Mouse (Mus musculus) telencephalon, adult 2 months (tissue): ENCODE measurements at regions not wholly inside any gene's neighbourhood (a gene's known extent, or its start where the extent isn't known, plus 50 kb on each side); places are given as distances from the start of the nearest gene placed in this dataset.

ENCODE experiments used
- DNase-seq: peaks from one replicate; pipeline ENCODE4 v3.0.0-alpha.2; 2011; ENCODE audit warnings: low read depth, low spot score

DNA sequence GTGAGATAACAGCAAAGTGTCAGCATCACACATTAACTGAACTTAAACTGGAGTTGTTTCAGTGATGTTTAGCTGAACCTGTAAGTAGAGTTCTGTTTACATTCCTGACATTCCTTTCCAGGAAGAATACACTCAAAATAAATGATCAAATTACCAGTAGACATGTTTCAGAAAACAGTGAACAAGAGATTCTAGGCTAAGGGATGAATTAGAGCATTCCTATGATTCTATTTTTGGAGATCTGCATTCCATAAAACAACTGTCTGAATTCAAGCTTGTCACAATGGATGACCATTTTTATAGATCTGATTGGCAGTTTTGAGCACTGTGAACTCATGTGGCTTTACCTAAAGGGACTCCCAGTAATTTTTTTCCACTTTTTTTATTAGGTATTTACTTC is 125.0 kb upstream of the Gm765 start:
- DNase-seq: no peak

DNA sequence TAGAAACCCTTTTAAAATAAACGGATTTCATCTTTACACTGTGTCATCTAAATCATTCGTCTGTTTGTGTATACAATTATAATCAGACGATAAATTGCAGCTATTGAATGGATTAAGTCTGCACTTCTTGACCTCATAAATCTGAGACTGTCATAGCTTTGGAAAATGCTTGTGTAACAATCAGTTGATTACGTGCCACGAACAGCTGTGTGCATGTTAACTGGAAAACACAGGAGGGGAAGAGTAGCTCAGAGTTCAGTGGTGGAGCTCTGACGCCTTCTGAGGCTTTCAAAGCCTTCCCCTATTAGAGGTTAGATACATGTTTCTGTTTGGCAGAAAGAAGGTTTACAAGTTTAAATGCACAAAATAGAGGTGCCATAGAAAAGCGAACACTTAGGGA is 109.7 kb upstream of the Gm765 start:
- no peak for DNase-seq

DNA sequence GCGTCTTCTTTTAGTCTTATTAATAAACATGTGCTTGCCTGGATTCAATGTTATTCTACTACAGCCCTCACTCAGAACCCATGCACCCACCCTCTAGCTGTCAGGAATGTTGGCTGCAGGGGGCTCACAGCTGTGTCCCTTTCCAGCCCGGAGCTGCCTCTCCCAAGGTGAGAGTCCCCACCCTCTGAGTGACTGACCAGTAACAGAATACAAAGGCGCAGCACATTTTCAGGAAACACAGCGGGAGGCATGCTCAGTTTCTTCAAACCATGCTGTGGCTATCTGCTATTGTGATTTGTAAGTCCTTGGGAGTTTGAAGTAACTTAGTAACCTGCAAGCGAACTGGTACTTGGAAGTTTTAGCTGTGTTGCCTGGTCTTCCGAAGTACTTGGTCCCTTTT is 93.1 kb upstream of the Gm765 start:
- DNase-seq: no peak

DNA sequence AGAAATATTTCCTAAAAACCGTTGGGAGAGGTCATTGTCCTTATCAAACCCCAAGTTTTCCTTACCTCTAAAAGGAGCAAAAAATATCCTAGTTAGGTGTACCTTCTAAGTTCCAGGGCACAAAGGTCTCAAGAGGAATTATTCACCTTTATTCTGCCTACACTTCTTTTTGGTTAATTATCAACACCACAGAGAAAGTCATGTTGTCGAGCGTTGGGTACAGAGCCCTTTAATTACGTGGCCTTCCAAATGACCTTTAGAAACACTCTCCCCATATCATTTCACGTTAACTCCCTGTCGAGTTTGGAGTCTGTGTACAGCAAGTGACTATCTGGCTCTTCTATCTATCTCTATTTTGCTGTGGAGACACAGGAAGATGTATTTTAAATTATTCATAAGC is 90.7 kb upstream of the Gm765 start:
- no peak for DNase-seq

DNA sequence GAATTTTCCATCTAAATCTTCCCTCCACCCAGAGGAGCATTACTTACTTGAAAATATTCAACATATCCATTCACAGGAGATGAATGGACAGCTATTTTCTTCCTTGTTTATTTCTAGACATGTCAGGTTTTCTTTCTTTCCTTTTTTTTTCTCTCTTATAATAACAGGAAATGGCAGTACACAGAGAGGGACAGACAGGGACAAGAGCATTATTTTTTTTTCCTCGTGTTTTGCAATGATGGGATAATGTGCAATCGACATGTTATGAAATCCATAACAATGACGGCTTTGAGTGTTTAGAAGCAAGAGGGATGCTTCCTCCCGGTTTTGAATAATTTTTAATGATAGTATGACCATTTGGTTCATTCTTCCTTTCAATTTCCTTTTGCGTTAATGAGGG is 86.6 kb upstream of the Gm765 start:
- DNase-seq: no peak

DNA sequence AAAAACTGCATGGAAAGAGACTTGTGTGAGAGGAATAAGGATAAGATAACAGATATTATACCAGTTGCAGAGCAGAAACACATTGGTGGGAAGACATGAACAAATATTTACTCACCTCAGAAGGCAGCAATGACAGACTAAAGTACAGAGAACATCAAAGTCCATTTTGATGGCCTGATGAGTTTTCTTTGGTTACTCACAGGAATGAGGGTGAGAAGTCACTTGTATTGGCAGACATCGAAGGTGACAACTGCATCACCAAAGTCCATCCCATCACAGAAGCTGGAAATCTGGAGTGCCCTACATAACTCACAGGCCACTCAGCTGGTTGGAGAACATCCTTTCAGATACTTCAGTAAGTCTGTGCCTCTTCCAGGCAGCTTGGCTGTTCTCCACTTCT is 60.1 kb upstream of the Gm765 start:
- DNase-seq: no peak

DNA sequence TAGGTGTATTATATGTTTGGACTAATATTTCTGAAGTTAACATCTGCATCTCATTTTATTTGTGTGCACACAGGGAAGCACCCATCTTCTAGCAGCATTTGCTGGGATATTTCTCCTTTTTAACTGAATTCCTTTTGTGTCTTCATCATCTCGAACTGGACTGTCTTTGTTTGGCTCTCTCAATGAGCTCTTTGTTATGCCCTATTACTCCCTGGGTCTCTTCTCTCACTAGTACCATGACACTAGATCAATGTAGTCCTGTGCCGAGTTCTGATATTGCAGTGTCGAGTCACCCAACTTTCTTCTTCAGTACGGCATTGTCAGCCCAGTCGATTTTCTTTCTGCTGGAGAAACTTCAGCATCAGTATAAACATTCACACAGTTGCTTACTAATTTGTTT is 52.0 kb upstream of the Gm765 start:
- DNase-seq: peak; percentile 63
